Mouse (Mus musculus): ENCODE data around the gene Cdk13. TPM values are rescaled to one million over a fixed set of nuclear protein-coding genes. Genes with fewer than 3 reads are reported as not detected.

Gene Cdk13
- polyA plus RNA-seq, 1 experiment from 2014 or later = 13.1 TPM

DNA sequence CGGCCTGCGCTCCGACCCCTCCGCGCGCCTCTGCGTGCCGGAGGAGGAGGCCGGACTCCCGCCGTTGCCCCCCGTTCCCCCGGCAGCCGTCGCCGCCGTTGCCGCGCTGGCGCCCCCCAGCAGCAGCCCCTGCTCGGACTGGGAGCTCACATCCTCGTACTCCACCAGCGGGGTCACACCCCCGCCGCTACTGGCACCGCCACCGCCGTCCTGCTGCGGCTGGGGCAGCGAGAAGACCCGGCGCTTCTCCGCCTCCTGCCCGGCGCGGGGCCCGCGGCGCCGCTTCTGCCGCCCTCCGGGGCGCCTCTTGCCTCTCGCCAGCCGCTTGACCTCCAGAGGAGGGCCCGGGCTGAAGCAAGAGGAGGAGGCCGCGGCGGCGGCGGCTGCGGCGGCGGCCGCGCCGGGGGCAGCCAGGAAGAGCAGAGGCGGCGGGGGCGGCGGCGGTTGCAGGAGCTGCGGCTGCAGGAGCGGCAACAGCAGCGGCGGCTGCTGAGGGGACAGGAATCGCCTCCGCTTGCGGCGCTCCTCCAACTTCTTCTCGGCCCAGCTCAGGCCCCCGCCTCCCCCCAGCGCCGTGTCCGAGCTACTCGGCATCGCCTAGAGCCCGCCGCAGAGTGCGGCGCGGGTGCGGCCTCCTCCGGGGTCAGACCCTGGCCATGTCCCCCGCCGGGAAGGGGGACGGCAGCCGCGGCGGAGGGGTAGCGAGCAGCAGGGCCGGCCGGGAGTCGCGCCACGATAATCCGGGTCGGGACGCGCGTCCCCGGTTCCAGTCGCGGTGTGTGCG, 647 bp downstream of the Cdk13 start:
- Histone ChIP-seq H3K36me3 (0 out of 2 replicates have a peak, but pooled peaks cover 4% of the 10 kb centered on the region), H3K9me3 (replicated peaks) (no peaks in the 10 kb centered on the region), H3K4me3 (replicated peaks) (peak overlapping the region; percentile 97), H3K9ac (peak overlapping the region; percentile 96), H3K4me1 (peaks cover 6% of the 10 kb centered on the region; the same call in 1 of the 2 replicates), H3K4me2 (replicated peaks) (peak overlapping the region; percentile 82), H3K27me3 (no peaks in the 10 kb centered on the region), H3K27ac (replicated peaks) (peak overlapping the region; percentile 98)
- ATAC-seq (ENCODE audit: insufficient number of reproducible peaks, low FRiP score, low TSS enrichment, low read depth) = peak; percentile 0; the same call in 1 of the 2 replicates
- under 1% methylated on average over 83 of the region's 105 CpGs for WGBS

DNA sequence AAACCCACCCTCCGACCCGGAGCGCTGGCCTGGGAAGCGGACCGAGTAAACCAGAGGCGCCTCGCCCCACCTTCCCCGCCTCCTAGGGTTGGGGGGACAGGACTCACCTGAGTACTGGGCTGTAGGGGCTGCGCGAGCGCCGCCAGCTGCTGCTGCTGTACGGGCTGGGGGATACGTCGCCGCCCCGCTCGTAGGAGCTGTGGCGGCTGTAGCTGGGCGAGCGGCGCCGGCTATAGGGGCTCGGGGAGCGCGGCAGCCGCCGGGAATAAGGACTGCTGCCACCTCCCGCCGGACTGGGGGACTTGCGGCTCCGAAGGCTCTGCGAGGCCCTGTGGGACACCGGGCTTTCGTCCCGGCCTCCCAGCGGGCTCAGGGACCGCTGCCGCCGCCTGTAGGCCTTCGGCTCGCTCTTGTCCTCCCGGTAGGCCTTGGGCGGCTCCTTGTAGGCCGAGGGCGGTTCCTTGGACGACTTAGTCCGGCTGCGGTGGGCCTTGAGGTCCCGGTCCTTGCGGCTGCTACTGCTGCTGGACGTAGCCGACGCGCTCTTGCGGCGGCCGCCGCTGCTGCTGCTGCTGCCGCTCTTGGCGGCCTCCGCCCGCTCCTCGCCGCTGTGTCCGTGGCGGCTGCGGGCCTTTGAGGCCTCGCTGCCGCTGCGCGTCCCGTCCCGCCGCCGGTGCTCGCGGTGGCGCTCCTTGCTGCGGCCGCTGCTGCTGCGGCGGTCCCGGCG, 1.4 kb downstream of the Cdk13 start:
- no peaks in the 10 kb centered on the region for H3K9me3 ChIP-seq (replicated peaks)
- H3K9ac ChIP-seq = peak overlapping the region; percentile 96
- 0 out of 2 replicates have a peak, but pooled peaks cover 4% of the 10 kb centered on the region for H3K36me3 ChIP-seq
- H3K4me2 ChIP-seq (replicated peaks) = peak overlapping the region; percentile 82
- ATAC-seq (ENCODE audit: insufficient number of reproducible peaks, low FRiP score, low TSS enrichment, low read depth) = peak; percentile 5; the same call in 1 of the 2 replicates
- under 1% methylated on average over 85 of the region's 85 CpGs for WGBS
- H3K27me3 ChIP-seq = no peaks in the 10 kb centered on the region
- peaks cover 6% of the 10 kb centered on the region; the same call in 1 of the 2 replicates for H3K4me1 ChIP-seq
- H3K27ac ChIP-seq (replicated peaks) = peak overlapping the region; percentile 98
- peak overlapping the region; percentile 97 for H3K4me3 ChIP-seq (replicated peaks)

DNA sequence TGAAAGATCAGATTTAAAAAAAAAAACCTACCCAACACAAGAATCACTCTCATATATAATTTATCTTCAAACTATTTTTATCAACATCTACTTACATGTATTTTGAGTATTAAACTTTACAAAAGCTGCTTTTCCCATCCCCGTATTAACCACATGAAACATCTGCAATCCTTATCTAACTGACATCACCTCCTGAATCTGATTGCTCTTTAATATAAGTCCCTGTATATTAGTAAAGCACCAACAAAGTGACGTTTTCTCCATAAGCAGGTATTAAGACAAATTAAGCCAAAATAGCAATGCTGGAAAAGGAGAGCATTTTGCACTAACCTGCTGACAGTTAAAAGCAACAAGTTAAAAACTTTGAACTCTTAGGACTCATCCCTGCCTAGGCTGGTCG, 2.0 kb downstream of the Cdk13 start:
- WGBS = 1% methylated on average over 3 of the region's 3 CpGs

DNA sequence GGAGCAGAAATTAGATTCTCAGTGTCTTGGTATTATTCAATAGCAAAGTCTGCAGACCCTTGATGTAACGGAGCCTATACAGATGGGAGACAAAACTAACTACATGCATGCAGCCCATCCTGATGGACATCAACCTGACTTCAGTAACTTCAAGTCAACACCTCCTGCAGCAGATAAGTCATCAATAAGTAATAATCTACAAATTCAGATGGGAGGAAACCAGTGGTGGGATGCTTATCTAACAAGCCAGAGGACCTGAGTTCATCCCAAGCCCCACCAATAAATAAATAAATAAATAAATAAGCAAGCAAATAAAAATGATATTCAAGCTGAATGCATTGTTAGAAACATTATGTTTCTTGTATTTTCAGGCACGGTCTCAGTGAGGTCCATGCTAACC, 5.2 kb downstream of the Cdk13 start:
- Histone ChIP-seq H3K27ac (replicated peaks) (no peak overlapping the region), H3K9ac (no peak overlapping the region), H3K27me3 (no peaks in the 10 kb centered on the region), H3K4me1 (peaks cover 6% of the 10 kb centered on the region; the same call in 1 of the 2 replicates), H3K4me2 (replicated peaks) (no peak overlapping the region), H3K36me3 (0 out of 2 replicates have a peak, but pooled peaks cover 4% of the 10 kb centered on the region), H3K4me3 (replicated peaks) (no peak overlapping the region), H3K9me3 (replicated peaks) (no peaks in the 10 kb centered on the region)
- WGBS = 85% methylated on average over 2 of the region's 2 CpGs
- ATAC-seq (ENCODE audit: insufficient number of reproducible peaks, low FRiP score, low TSS enrichment, low read depth) = no peak

More for the DNA sequence above, 2.0 kb downstream of the Cdk13 start:
- H3K4me3 ChIP-seq (replicated peaks) = peak overlapping the region; percentile 97
- 0 out of 2 replicates have a peak, but pooled peaks cover 4% of the 10 kb centered on the region for H3K36me3 ChIP-seq
- peak overlapping the region; percentile 82 for H3K4me2 ChIP-seq (replicated peaks)
- ATAC-seq (ENCODE audit: insufficient number of reproducible peaks, low FRiP score, low TSS enrichment, low read depth) = no peak
- no peaks in the 10 kb centered on the region for H3K27me3 ChIP-seq
- H3K4me1 ChIP-seq = peaks cover 6% of the 10 kb centered on the region; the same call in 1 of the 2 replicates
- H3K9ac ChIP-seq = peak overlapping the region; percentile 96
- H3K27ac ChIP-seq (replicated peaks) = no peak overlapping the region; the same call in 1 of the 2 replicates
- H3K9me3 ChIP-seq (replicated peaks) = no peaks in the 10 kb centered on the region

DNA sequence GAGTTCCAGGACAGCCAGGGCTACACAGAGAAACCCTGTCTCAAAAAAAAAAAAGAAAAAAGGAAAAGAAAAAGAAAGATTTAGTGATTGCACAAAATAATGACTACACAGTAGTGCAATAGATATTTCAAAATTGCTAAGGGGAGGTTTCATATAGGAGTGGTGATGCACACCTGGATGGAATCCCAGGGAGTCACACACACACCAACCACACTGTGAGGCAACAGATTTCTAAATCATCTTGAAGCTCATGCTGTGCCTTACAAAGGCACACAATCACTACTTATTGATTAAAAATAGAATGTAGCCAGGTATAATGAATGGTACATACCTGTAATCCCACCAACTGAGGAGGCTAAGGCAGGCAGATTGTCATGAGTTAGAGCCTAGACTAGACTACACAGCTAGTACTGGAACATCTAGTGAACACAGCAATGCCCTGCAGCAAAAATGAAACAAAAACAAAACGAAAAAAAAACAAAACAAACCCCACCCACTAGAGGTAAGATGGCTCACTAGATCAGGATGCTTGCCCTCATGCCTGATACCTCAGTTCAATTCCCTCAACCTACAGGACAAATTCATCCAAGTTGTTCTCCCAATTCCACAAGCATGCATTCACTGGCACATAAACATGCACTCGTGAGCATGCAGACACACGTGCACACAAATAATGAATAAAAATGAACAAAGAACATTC, 9.0 kb downstream of the Cdk13 start:
- H3K27ac ChIP-seq (replicated peaks) = no peak overlapping the region
- no peak for ATAC-seq (ENCODE audit: insufficient number of reproducible peaks, low FRiP score, low TSS enrichment, low read depth)

DNA sequence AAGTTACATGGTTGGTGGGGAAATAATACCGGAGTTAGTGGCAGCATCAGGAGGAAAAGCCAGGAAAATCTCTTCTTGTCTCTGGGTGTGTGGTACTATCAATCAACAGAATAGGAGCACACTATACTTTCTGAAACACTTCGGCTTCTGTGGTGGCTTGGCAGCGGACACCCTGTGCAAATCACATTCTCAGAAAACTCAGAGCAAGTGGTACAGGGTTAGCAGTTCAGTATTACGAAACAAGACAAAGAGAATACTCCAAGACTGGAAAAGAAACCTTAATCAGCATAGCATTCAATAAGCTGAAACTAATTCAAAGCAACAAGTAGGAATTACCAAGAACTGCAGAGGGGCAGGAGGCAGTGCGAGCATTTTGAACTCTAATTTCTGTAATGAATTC, 21.3 kb downstream of the Cdk13 start:
- no peak overlapping the region for H3K4me2 ChIP-seq (replicated peaks)
- H3K27me3 ChIP-seq = no peaks in the 10 kb centered on the region
- no peaks in the 10 kb centered on the region for H3K4me1 ChIP-seq
- WGBS = 79% methylated on average over 5 of the region's 5 CpGs
- H3K27ac ChIP-seq (replicated peaks) = no peak overlapping the region
- H3K9me3 ChIP-seq (replicated peaks) = no peaks in the 10 kb centered on the region
- H3K36me3 ChIP-seq = no peaks in the 10 kb centered on the region
- ATAC-seq (ENCODE audit: insufficient number of reproducible peaks, low FRiP score, low TSS enrichment, low read depth) = no peak
- H3K4me3 ChIP-seq (replicated peaks) = no peak overlapping the region
- H3K9ac ChIP-seq = no peak overlapping the region

More for the DNA sequence above, 9.0 kb downstream of the Cdk13 start:
- 78% methylated on average over 3 of the region's 3 CpGs for WGBS
- H3K4me2 ChIP-seq (replicated peaks) = no peak overlapping the region
- no peak overlapping the region for H3K4me3 ChIP-seq (replicated peaks)
- H3K36me3 ChIP-seq = 0 out of 2 replicates have a peak, but pooled peaks cover 4% of the 10 kb centered on the region
- H3K9me3 ChIP-seq (replicated peaks) = no peaks in the 10 kb centered on the region
- H3K27me3 ChIP-seq = no peaks in the 10 kb centered on the region
- H3K4me1 ChIP-seq = 0 out of 2 replicates have a peak, but pooled peaks cover 3% of the 10 kb centered on the region
- no peak overlapping the region for H3K9ac ChIP-seq

DNA sequence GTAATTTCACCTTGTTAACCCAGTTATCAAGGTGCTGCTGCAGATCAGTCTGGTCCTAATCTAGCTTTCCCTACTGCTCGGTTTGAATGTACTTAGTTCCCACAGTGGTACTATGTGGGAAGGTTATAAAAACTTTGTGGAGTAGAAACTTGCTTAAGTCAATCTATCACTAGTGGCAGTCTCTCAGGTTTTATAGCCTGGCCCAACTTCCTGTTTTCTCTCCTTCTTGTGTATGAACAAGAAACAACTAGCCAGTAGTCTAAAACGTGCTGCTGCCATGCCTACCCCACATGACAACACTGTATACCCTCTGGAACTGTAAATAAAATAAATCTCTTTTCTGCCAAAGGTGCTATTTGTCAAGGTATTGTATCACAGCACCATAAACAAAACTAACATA, 25.0 kb downstream of the Cdk13 start:
- no peaks in the 10 kb centered on the region for H3K9me3 ChIP-seq (replicated peaks)
- H3K9ac ChIP-seq = no peak overlapping the region
- H3K4me3 ChIP-seq (replicated peaks) = no peak overlapping the region
- no peak for ATAC-seq (ENCODE audit: insufficient number of reproducible peaks, low FRiP score, low TSS enrichment, low read depth)
- 88% methylated on average over 2 of the region's 2 CpGs for WGBS
- H3K27ac ChIP-seq (replicated peaks) = no peak overlapping the region
- no peaks in the 10 kb centered on the region for H3K27me3 ChIP-seq
- no peaks in the 10 kb centered on the region for H3K4me1 ChIP-seq
- H3K36me3 ChIP-seq = no peaks in the 10 kb centered on the region
- H3K4me2 ChIP-seq (replicated peaks) = no peak overlapping the region

DNA sequence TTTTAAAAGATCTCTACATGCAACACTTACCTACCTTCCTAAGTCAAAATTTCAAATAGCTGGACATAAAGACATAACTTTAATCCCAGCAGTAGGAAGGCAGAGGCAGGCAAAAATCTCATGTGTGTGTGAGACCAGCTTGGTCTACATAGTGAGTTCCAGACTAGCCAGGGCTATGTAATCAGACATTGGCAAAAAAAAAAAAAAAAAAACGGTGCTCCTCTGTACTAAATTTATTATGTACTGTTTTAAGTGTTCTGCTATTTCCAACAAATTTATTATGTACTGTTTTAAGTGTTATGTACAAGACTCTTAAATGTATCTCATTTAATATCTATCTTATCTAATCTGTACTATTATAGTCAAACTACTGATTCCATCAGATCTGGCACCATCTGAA, 28.6 kb downstream of the Cdk13 start:
- H3K4me3 ChIP-seq (replicated peaks) = no peak overlapping the region
- no peak for ATAC-seq (ENCODE audit: insufficient number of reproducible peaks, low FRiP score, low TSS enrichment, low read depth)
- no peaks in the 10 kb centered on the region for H3K27me3 ChIP-seq
- no peaks in the 10 kb centered on the region for H3K4me1 ChIP-seq
- peaks cover 9% of the 10 kb centered on the region for H3K36me3 ChIP-seq
- no peaks in the 10 kb centered on the region for H3K9me3 ChIP-seq (replicated peaks)
- H3K27ac ChIP-seq (replicated peaks) = no peak overlapping the region
- H3K9ac ChIP-seq = no peak overlapping the region
- 89% methylated on average over 1 of the region's 1 CpGs for WGBS
- H3K4me2 ChIP-seq (replicated peaks) = no peak overlapping the region

DNA sequence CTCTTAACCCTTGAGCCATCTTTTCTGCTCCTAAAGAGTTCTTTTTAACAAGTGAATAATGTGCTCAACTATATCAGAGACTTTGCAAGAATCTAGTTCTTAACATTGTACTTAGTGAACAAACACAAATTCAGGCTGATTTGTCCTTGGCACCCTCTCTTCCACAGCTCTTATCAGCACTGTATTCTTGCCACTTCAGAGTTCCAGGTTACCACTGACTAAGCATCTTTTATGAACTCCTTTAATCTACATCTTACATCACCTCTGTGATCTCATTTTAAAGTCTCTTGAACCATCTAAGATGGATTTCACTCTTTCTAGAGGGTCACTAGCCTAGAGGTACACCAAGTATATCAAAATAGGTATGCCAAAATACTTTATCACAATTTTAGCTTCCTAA, 29.5 kb downstream of the Cdk13 start:
- Histone ChIP-seq H3K9me3 (replicated peaks) (no peaks in the 10 kb centered on the region), H3K27ac (replicated peaks) (no peak overlapping the region), H3K27me3 (no peaks in the 10 kb centered on the region), H3K36me3 (peaks cover 9% of the 10 kb centered on the region), H3K4me1 (no peaks in the 10 kb centered on the region), H3K4me3 (replicated peaks) (no peak overlapping the region), H3K4me2 (replicated peaks) (no peak overlapping the region), H3K9ac (no peak overlapping the region)
- ATAC-seq (ENCODE audit: insufficient number of reproducible peaks, low FRiP score, low TSS enrichment, low read depth) = no peak

DNA sequence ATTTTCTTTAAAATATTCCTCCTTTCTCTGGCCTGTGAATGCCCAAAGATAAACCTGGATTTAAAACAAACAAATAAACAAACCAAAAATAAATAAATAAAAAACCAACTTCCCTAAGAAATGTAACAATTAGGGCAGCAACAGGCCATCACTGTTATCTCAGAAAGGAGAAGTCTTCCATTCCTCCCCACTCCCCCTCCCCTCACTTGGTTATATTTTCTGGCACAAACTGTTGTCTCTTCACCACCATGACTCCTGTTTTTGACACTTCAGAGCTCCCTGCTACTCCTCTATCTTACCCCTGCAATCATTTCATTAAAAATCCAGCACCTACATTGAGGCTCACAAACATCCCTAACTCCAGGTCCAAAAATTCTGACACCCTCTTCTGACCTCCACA, 31.8 kb downstream of the Cdk13 start:
- H3K9me3 ChIP-seq (replicated peaks) = no peaks in the 10 kb centered on the region
- H3K9ac ChIP-seq = no peak overlapping the region
- peaks cover 9% of the 10 kb centered on the region for H3K36me3 ChIP-seq
- H3K27me3 ChIP-seq = no peaks in the 10 kb centered on the region
- H3K4me3 ChIP-seq (replicated peaks) = no peak overlapping the region
- no peak overlapping the region for H3K27ac ChIP-seq (replicated peaks)
- H3K4me1 ChIP-seq = no peaks in the 10 kb centered on the region
- H3K4me2 ChIP-seq (replicated peaks) = no peak overlapping the region
- no peak for ATAC-seq (ENCODE audit: insufficient number of reproducible peaks, low FRiP score, low TSS enrichment, low read depth)

DNA sequence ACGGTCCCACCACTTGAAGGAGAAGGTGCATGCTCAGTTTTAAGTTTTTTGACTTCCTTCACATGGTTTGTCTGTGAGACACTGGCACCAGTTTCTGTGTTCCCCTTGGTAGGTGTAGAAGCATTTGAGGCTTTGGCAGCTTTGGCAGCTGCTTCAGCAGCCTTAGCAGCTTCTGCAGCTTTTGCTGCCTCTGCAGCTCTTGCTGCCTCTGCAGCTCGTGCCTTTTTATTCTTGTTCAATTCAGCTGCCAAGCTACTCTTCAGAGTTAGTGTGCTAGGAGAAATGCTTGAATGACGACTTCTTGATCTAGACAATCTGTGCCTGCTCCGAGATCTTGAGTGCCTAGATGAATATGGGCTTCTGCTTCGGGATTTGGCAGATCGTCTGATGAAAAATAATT, 32.3 kb downstream of the Cdk13 start:
- no peak overlapping the region for H3K27ac ChIP-seq (replicated peaks)
- H3K4me3 ChIP-seq (replicated peaks) = no peak overlapping the region
- H3K9me3 ChIP-seq (replicated peaks) = no peaks in the 10 kb centered on the region
- 82% methylated on average over 6 of the region's 6 CpGs for WGBS
- no peak overlapping the region for H3K4me2 ChIP-seq (replicated peaks)
- ATAC-seq (ENCODE audit: insufficient number of reproducible peaks, low FRiP score, low TSS enrichment, low read depth) = no peak
- H3K4me1 ChIP-seq = no peaks in the 10 kb centered on the region
- H3K9ac ChIP-seq = no peak overlapping the region
- peaks cover 9% of the 10 kb centered on the region for H3K36me3 ChIP-seq
- H3K27me3 ChIP-seq = no peaks in the 10 kb centered on the region

Data from embryonic facial prominence, embryonic 15.5 days (tissue).